Mouse (Mus musculus): Measurements from ENCODE around the gene Tead2. TPM values are rescaled to one million over a fixed set of nuclear protein-coding genes. Genes with fewer than 3 reads are reported as not detected.

The Tead2 gene
- polyA plus RNA-seq, 1 experiment from 2014 or later, result 20.2 TPM

- Histone ChIP-seq H3K9ac (replicated peaks) (no peak overlapping the region), H3K4me3 (ENCODE audit: low read depth, low read length) (no peak overlapping the region), H3K4me2 (ENCODE audit: low read depth, low read length) (no peak overlapping the region), H3K36me3 (replicated peaks; ENCODE audit: insufficient read depth, low read length) (no peaks in the 10 kb centered on the region), H3K4me1 (ENCODE audit: insufficient read depth) (no peaks in the 10 kb centered on the region), H3K27me3 (ENCODE audit: insufficient read depth, low read length) (0 out of 2 replicates have a peak, but pooled peaks cover 5% of the 10 kb centered on the region), H3K27ac (ENCODE audit: low read depth) (no peak overlapping the region), H3K9me3 (ENCODE audit: low read length) (no peaks in the 10 kb centered on the region)
- 82% methylated on average over 11 of the region's 11 CpGs for WGBS (ENCODE audit: insufficient replicate concordance)
- no peak for DNase-seq
- no peak for ATAC-seq
- TF ChIP-seq EP300 (IDR thresholded peaks at IDR 0.05; ENCODE audit: low read depth) (no peak), CTCF (IDR thresholded peaks at IDR 0.05; ENCODE audit: low read depth) (no peak)
Observed at GRCm38 (mm10) chr7:45198961-45199360, 16.6 kb upstream of the Tead2 start.

- Histone ChIP-seq H3K4me2 (ENCODE audit: low read depth, low read length) (no peak overlapping the region), H3K4me1 (ENCODE audit: insufficient read depth) (peaks cover 7% of the 10 kb centered on the region; the same call in 1 of the 2 replicates), H3K27me3 (ENCODE audit: insufficient read depth, low read length) (0 out of 2 replicates have a peak, but pooled peaks cover 5% of the 10 kb centered on the region), H3K9ac (replicated peaks) (no peak overlapping the region), H3K36me3 (replicated peaks; ENCODE audit: insufficient read depth, low read length) (no peaks in the 10 kb centered on the region), H3K4me3 (ENCODE audit: low read depth, low read length) (no peak overlapping the region), H3K9me3 (ENCODE audit: low read length) (no peaks in the 10 kb centered on the region), H3K27ac (ENCODE audit: low read depth) (no peak overlapping the region)
- DNase-seq (no peak), ATAC-seq (no peak)
- no peak for TF ChIP-seq CTCF (IDR thresholded peaks at IDR 0.05; ENCODE audit: low read depth)
- no peak for TF ChIP-seq EP300 (IDR thresholded peaks at IDR 0.05; ENCODE audit: low read depth)
- 51% methylated on average over 10 of the region's 10 CpGs for WGBS (ENCODE audit: insufficient replicate concordance)
Observed at GRCm38 (mm10) chr7:45202654-45203053, 12.9 kb upstream of the Tead2 start.

DNA sequence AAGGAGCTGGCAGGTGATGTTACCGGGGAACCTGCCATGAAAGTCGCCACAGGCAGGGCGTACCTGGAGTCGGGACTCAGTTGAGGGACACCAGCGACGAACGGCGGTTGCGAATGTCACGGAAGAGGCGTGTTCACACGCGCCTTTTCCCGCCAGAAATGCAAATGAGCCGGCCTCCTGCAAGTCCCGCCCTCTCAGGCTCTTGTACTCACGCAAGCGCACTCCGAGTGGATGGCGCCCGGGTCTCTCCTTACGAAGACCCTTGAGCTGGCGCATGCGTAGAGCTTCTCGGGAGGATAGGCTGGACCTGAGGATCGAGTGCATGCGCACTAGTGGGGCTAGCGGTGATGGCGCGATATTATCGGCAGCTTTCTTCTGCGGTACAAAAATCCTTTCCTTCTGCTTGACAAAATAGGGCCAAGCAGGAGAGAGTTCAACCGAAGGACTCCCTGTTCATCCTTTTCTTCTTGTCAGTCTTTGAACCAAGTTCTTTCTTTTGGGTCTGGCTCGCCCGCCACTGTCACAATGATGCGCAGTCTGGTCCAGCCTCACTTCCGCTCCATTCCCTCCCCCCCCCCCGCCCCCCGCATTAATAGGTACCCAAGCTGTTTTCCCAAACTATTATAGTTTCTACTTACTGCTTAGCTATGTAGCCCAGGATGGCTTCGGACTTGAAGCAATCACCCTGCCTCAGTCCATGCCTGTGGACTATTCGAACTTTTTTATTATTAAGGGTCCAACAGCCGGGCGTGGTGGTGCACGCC lies 11.0 kb upstream of the Tead2 start, which contains the start of gene Ccdc155:
Gene Ccdc155 (minus strand): TSS at position 513 of the 764 bp plus-strand sequence.
- WGBS (ENCODE audit: insufficient replicate concordance), result 7% methylated on average over 44 of the region's 44 CpGs
- Histone ChIP-seq H3K4me3 (ENCODE audit: low read depth, low read length) (peak within 1 kb of the TSS; percentile 34), H3K4me1 (ENCODE audit: insufficient read depth) (peaks cover 7% of the 10 kb centered on the region; the same call in 1 of the 2 replicates), H3K27me3 (ENCODE audit: insufficient read depth, low read length) (no peaks in the 10 kb centered on the region), H3K9ac (replicated peaks) (no peak within 1 kb of the TSS), H3K4me2 (ENCODE audit: low read depth, low read length) (peak within 1 kb of the TSS; percentile 66), H3K9me3 (ENCODE audit: low read length) (no peaks in the 10 kb centered on the region), H3K27ac (ENCODE audit: low read depth) (no peak within 1 kb of the TSS), H3K36me3 (replicated peaks; ENCODE audit: insufficient read depth, low read length) (no peaks in the 10 kb centered on the region)
- no peak for TF ChIP-seq EP300 (IDR thresholded peaks at IDR 0.05; ENCODE audit: low read depth)
- 0 out of 2 replicates have a peak, but pooled peaks have one; percentile 3 for TF ChIP-seq CTCF (IDR thresholded peaks at IDR 0.05; ENCODE audit: low read depth)
- DNase-seq (peak; percentile 85), ATAC-seq (peak; percentile 87)

DNA sequence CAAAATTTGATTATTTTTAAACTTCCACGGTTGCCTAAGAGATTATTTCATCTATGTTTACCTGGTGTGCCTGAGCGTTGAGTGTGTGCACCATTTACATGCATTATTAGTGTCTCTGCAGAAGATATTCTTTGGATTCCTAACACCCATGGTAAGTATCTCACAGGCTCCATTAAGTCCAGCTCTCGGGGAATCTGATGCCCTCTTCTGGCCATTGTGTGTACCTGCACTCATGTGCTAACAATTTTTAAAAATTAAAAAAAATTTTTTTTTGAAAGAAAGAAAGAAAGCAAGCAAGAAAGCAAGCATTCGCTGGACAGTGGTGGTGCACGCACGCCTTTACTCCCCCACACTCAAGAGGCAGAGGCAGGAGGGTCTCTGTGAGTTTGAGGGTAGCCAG lies 7.3 kb upstream of the Tead2 start:
- Histone ChIP-seq H3K4me1 (ENCODE audit: insufficient read depth) (peaks cover 20% of the 10 kb centered on the region), H3K36me3 (replicated peaks; ENCODE audit: insufficient read depth, low read length) (no peaks in the 10 kb centered on the region), H3K9me3 (ENCODE audit: low read length) (no peaks in the 10 kb centered on the region), H3K9ac (replicated peaks) (no peak overlapping the region), H3K4me2 (ENCODE audit: low read depth, low read length) (no peak overlapping the region), H3K4me3 (ENCODE audit: low read depth, low read length) (no peak overlapping the region), H3K27me3 (ENCODE audit: insufficient read depth, low read length) (peaks cover 9% of the 10 kb centered on the region), H3K27ac (ENCODE audit: low read depth) (no peak overlapping the region)
- DNase-seq (no peak), ATAC-seq (no peak)
- TF ChIP-seq CTCF (IDR thresholded peaks at IDR 0.05; ENCODE audit: low read depth) (peak; percentile 30), EP300 (IDR thresholded peaks at IDR 0.05; ENCODE audit: low read depth) (no peak)
- 69% methylated on average over 6 of the region's 6 CpGs for WGBS (ENCODE audit: insufficient replicate concordance)

DNA sequence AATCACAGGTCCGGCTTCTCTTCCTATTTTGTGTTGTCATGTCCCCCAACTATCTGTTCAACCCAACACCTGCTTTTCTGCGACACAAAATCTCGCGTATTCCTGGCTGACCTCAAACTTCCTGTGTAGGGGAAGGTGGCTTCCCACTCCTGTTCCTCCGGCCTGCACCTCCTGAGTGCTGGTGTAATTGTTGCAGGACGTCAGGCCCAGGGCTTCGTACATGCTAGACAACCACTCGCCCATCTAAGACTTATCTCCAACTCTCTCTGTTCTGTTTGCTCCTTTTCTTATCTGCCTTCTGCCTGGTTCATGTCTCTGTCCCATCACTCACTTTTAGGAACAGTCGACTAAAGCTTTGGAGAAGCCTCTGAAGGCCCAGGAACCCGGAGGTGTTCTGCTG lies 4.5 kb upstream of the Tead2 start:
- 27% methylated on average over 10 of the region's 10 CpGs for WGBS (ENCODE audit: insufficient replicate concordance)
- Histone ChIP-seq H3K9me3 (ENCODE audit: low read length) (no peaks in the 10 kb centered on the region), H3K27me3 (ENCODE audit: insufficient read depth, low read length) (peaks cover 11% of the 10 kb centered on the region), H3K4me3 (ENCODE audit: low read depth, low read length) (no peak overlapping the region), H3K4me2 (ENCODE audit: low read depth, low read length) (peak overlapping the region; percentile 56), H3K27ac (ENCODE audit: low read depth) (no peak overlapping the region), H3K9ac (replicated peaks) (no peak overlapping the region), H3K36me3 (replicated peaks; ENCODE audit: insufficient read depth, low read length) (no peaks in the 10 kb centered on the region), H3K4me1 (ENCODE audit: insufficient read depth) (peaks cover 22% of the 10 kb centered on the region; the same call in 1 of the 2 replicates)
- DNase-seq, result no peak
- no peak for ATAC-seq
- no peak for TF ChIP-seq CTCF (IDR thresholded peaks at IDR 0.05; ENCODE audit: low read depth)
- no peak for TF ChIP-seq EP300 (IDR thresholded peaks at IDR 0.05; ENCODE audit: low read depth)

- peaks cover 28% of the 10 kb centered on the region for H3K4me1 ChIP-seq (ENCODE audit: insufficient read depth)
- WGBS (ENCODE audit: insufficient replicate concordance), result 5% methylated on average over 17 of the region's 17 CpGs
- peaks cover 12% of the 10 kb centered on the region for H3K27me3 ChIP-seq (ENCODE audit: insufficient read depth, low read length)
- TF ChIP-seq CTCF (IDR thresholded peaks at IDR 0.05; ENCODE audit: low read depth), result no peak
- H3K27ac ChIP-seq (ENCODE audit: low read depth), result no peak within 1 kb of the TSS
- peak within 1 kb of the TSS; percentile 25; the same call in 1 of the 2 replicates for H3K4me3 ChIP-seq (ENCODE audit: low read depth, low read length)
- no peaks in the 10 kb centered on the region for H3K36me3 ChIP-seq (replicated peaks; ENCODE audit: insufficient read depth, low read length)
- no peak within 1 kb of the TSS for H3K9ac ChIP-seq (replicated peaks)
- ATAC-seq (peak; percentile 18; the same call in 1 of the 2 replicates), DNase-seq (peak; percentile 59)
- H3K4me2 ChIP-seq (ENCODE audit: low read depth, low read length), result peak within 1 kb of the TSS; percentile 56
- H3K9me3 ChIP-seq (ENCODE audit: low read length), result no peaks in the 10 kb centered on the region
Observed at GRCm38 (mm10) chr7:45211851-45212251, 3.7 kb upstream of the Tead2 start, which contains the start of gene Dkkl1. Dkkl1 (minus strand) TSS chr7:45212147.

Data from liver, postnatal 0 days (tissue).